Mouse (Mus musculus): Measurements from ENCODE around the gene Traf1.

DNA sequence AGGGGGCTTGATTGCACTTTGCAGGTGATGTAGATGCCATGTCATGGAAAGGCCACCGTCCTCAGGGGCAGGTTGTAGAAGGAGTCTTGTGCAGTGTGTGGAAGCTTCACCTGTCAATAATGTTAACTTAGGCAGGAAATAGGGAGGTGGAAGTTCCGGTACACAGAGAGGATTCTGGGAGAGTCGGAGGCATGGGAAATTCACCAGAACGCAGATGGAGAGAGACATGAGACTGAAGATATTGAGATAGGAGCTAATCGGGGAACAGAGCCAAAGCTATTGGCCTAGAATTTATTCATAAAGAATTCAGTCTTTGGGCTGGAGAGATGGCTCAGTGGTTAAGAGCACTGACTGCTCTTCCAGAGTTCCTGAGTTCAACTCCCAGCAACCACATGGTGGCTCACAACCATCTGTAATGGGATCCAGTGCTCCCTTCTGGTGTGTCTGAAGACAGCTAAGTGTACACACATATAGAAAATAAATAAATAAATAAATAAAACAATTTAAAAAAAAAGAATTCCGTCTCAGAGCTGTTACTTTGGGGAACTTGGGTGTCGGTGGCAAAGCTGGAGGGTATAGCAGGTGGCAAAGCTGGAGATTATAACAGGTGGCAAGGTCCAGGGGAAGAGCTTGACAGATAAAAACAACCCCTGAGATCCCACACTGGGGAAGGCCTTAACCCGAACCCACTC, 4.8 kb upstream of the Traf1 start:
- TF ChIP-seq EP300 (IDR thresholded peaks at IDR 0.05; ENCODE audit: insufficient read depth, low read depth, low read length) (no peak), CTCF (IDR thresholded peaks at IDR 0.05) (no peak), POLR2A (IDR thresholded peaks at IDR 0.05; ENCODE audit: insufficient read depth, low read depth, low read length) (no peak)

All from heart, adult 2 months (tissue).